Mouse (Mus musculus) liver, postnatal 0 days (tissue): Measurements from ENCODE around the gene Lrrc58. TPM values are rescaled to one million over a fixed set of nuclear protein-coding genes. Genes with fewer than 3 reads are reported as not detected.

Experiments
- ATAC-seq: fragments of 200-750 bp; cut with Nextera tagmentation; 2 replicates; pipeline ENCODE4 v1.8.0; 2017; ENCODE audit warnings: mild to moderate bottlenecking, moderate library complexity
- DNase-seq: peaks from one replicate; pipeline ENCODE4 v3.0.0-alpha.2; 2016
- H3K27ac ChIP-seq: fragments of 300-500 bp; sonication (generic); 2 replicates; pipeline ENCODE4 v1.5.1; 2014; ENCODE audit warnings: antibody characterized with exemption, moderate library complexity, mild to moderate bottlenecking, low read depth
- H3K27me3 ChIP-seq: fragments of 300-500 bp; sonication (generic); 2 replicates; pipeline ENCODE4 v1.6.1; 2014; ENCODE audit warnings: low read length, control low read depth, mixed read lengths; ENCODE audit not compliant: insufficient read depth
- H3K36me3 ChIP-seq: fragments of 300-500 bp; sonication (generic); replicated peaks from 2 replicates; pipeline ENCODE4 v1.6.1; 2014; ENCODE audit warnings: mild to moderate bottlenecking, control low read depth, low read length, moderate library complexity, mixed read lengths; ENCODE audit not compliant: insufficient read depth
- H3K4me1 ChIP-seq: fragments of 300-500 bp; sonication (generic); 2 replicates; pipeline ENCODE4 v1.6.1; 2014; ENCODE audit warnings: antibody characterized with exemption, mild to moderate bottlenecking, control low read depth; ENCODE audit not compliant: insufficient read depth
- H3K4me2 ChIP-seq: fragments of 300-500 bp; sonication (generic); 2 replicates; pipeline ENCODE4 v1.6.1; 2014; ENCODE audit warnings: low read depth, mild to moderate bottlenecking, low read length, moderate library complexity, mixed read lengths
- H3K4me3 ChIP-seq: fragments of 300-500 bp; sonication (generic); 2 replicates; pipeline ENCODE4 v1.5.1; 2014; ENCODE audit warnings: low read depth, low read length
- H3K9ac ChIP-seq: fragments of 300-500 bp; sonication (generic); replicated peaks from 2 replicates; pipeline ENCODE4 v1.6.1; 2014; ENCODE audit warnings: mild to moderate bottlenecking, moderate library complexity
- H3K9me3 ChIP-seq: fragments of 300-500 bp; sonication (generic); 2 replicates; pipeline ENCODE4 v1.6.1; 2016; ENCODE audit warnings: mild to moderate bottlenecking, control low read depth, low read length, mixed read lengths
- CTCF ChIP-seq: sonication (generic); IDR thresholded peaks from 2 replicates; pipeline ENCODE4 v1.5.1; 2016; ENCODE audit warnings: antibody characterized with exemption, low read depth
- EP300 ChIP-seq: IDR thresholded peaks from 2 replicates; pipeline ENCODE4 v1.6.1; 2016; ENCODE audit warnings: antibody characterized with exemption, low read depth, mild to moderate bottlenecking
- WGBS: fragments of 180-500 bp; shearing (Covaris S2); extraction: QIAGEN DNeasy Blood & Tissue Kit; methylation state at CpG from one replicate; pipeline ENCODE4 v1.1.7; 2014; ENCODE audit not compliant: insufficient replicate concordance; 5-methylcytosine and 5-hydroxymethylcytosine counted together
- polyA plus RNA-seq: library from polyadenylated mRNA; unstranded; fragments of >200 nt; fragmentation: Nextera tagmentation; extraction: Ambion mirVana; gene quantifications from 2 replicates; pipeline ENCODE4 v1.2.1, GENCODE M21; 2015

Gene Lrrc58
- polyA plus RNA-seq, 1 experiment from 2014 or later = 11.6 TPM

DNA sequence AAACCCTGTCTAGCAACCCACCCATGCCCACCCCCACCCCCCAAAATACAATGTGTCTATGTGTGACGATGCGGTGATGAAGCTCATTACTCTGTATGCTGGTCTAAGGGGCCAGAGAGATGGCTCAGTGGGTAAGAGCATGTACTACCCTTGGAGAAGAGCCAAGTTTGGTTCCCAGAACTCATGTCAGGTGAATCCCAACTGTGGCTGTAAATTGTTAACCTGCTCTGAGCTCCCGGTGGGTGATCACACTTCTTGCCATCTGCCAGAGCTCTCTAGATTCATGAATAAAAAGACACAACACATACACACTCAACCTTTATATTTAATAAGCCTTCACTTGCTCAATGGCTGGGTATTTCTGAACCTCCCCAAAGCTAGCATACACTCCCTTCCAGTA, 38.3 kb downstream of the Lrrc58 start:
- H3K4me2 ChIP-seq = no peak overlapping the region
- WGBS = 78% methylated on average over 3 of the region's 3 CpGs
- no peaks in the 10 kb centered on the region for H3K36me3 ChIP-seq
- no peaks in the 10 kb centered on the region; the same call in none of the 2 replicates for H3K9me3 ChIP-seq
- no peak for DNase-seq
- no peak overlapping the region for H3K27ac ChIP-seq
- no peak overlapping the region for H3K9ac ChIP-seq
- ATAC-seq = no peak
- TF ChIP-seq CTCF = no peak
- no peak for TF ChIP-seq EP300
- H3K4me3 ChIP-seq = no peak overlapping the region
- H3K4me1 ChIP-seq = peaks cover 5% of the 10 kb centered on the region; the same call in 1 of the 2 replicates
- H3K27me3 ChIP-seq = no peaks in the 10 kb centered on the region

GRCm38 (mm10) chr16:37911086-37911485, 42.9 kb downstream of the Lrrc58 start:
- no peak for ATAC-seq
- Histone ChIP-seq H3K4me2 (no peak overlapping the region), H3K27me3 (peaks cover 7% of the 10 kb centered on the region; the same call in 1 of the 2 replicates), H3K36me3 (no peaks in the 10 kb centered on the region), H3K4me1 (peaks cover 5% of the 10 kb centered on the region; the same call in 1 of the 2 replicates), H3K9ac (no peak overlapping the region), H3K4me3 (no peak overlapping the region), H3K9me3 (no peaks in the 10 kb centered on the region; the same call in 1 of the 2 replicates), H3K27ac (no peak overlapping the region)
- 58% methylated on average over 1 of the region's 1 CpGs for WGBS
- no peak for DNase-seq
- TF ChIP-seq EP300 (no peak), CTCF (no peak)

DNA sequence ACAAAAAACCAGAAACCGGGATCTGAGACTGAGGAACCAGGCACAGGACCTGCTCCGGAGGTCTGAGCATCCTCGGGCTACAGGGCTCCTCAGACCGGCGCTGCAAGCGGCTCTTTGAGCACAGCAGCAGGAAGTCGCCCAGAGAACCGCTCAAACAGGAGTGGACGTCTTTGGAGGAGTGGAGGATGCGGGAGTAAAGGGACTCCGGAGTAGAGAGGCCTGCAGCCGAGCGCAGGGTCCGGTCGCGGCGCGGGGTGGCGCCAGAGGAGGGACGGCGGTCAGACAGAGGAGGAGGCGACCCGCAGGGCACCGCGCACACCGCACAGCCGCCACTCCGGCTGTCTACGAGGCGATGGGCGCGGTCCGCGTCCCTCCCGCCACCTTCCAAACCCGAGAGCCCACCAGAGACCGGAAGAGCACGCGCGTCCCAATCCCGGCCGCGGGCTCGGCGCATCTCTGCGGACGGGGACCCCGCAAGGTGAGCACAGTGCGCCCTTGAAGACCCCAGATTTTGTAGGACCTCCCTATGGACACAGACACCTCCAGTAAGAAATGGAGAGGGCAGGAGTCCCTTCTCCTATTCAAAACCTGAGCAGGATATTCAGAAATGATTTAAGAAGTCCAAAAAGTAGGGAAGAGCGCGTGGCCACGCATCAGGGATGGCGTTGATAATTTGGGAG, 48.1 kb downstream of the Lrrc58 start, which contains the start of gene Gpr156:
Gene Gpr156 (plus strand): TSS at position 359 of the 680 bp plus-strand sequence.
- H3K36me3 ChIP-seq = no peaks in the 10 kb centered on the region
- peaks cover 18% of the 10 kb centered on the region; the same call in 1 of the 2 replicates for H3K27me3 ChIP-seq
- ATAC-seq (no peak), DNase-seq (peak; percentile 35)
- WGBS = 5% methylated on average over 49 of the region's 53 CpGs
- no peak within 1 kb of the TSS for H3K27ac ChIP-seq
- no peak within 1 kb of the TSS for H3K9ac ChIP-seq
- peak within 1 kb of the TSS; percentile 39 for H3K4me3 ChIP-seq
- peak within 1 kb of the TSS; percentile 65 for H3K4me2 ChIP-seq
- no peaks in the 10 kb centered on the region; the same call in 1 of the 2 replicates for H3K9me3 ChIP-seq
- TF ChIP-seq CTCF (no peak), EP300 (no peak)
- H3K4me1 ChIP-seq = no peaks in the 10 kb centered on the region

GRCm38 (mm10) chr16:37916818-37917201, 48.6 kb downstream of the Lrrc58 start:
- Histone ChIP-seq H3K4me3 (peak overlapping the region; percentile 39; the same call in 1 of the 2 replicates), H3K27ac (no peak overlapping the region), H3K4me2 (peak overlapping the region; percentile 65; the same call in 1 of the 2 replicates), H3K9ac (no peak overlapping the region), H3K36me3 (no peaks in the 10 kb centered on the region), H3K4me1 (no peaks in the 10 kb centered on the region), H3K9me3 (no peaks in the 10 kb centered on the region), H3K27me3 (peaks cover 18% of the 10 kb centered on the region; the same call in 1 of the 2 replicates)
- ATAC-seq = no peak
- whole genome bisulfite sequencing = 34% methylated on average over 7 of the region's 7 CpGs
- TF ChIP-seq CTCF (no peak), EP300 (no peak)
- DNase-seq = no peak

- no peaks in the 10 kb centered on the region for H3K4me1 ChIP-seq
- H3K36me3 ChIP-seq = no peaks in the 10 kb centered on the region
- H3K27me3 ChIP-seq = peaks cover 18% of the 10 kb centered on the region; the same call in 1 of the 2 replicates
- ATAC-seq (no peak), DNase-seq (no peak)
- H3K4me2 ChIP-seq = no peak overlapping the region
- H3K4me3 ChIP-seq = no peak overlapping the region
- no peak overlapping the region for H3K27ac ChIP-seq
- TF ChIP-seq EP300 = no peak
- TF ChIP-seq CTCF = 0 out of 2 replicates have a peak, but pooled peaks have one; percentile 14
- H3K9ac ChIP-seq = no peak overlapping the region
- 83% methylated on average over 6 of the region's 6 CpGs for WGBS
- H3K9me3 ChIP-seq = no peaks in the 10 kb centered on the region
These were observed 50.8 kb downstream of the Lrrc58 start for GRCm38 (mm10) chr16:37919000-37919399.

- DNase-seq (no peak), ATAC-seq (no peak)
- Histone ChIP-seq H3K4me3 (no peak overlapping the region), H3K36me3 (no peaks in the 10 kb centered on the region), H3K27me3 (peaks cover 12% of the 10 kb centered on the region; the same call in 1 of the 2 replicates), H3K9ac (no peak overlapping the region), H3K4me2 (no peak overlapping the region), H3K27ac (no peak overlapping the region), H3K4me1 (no peaks in the 10 kb centered on the region), H3K9me3 (no peaks in the 10 kb centered on the region)
- TF ChIP-seq CTCF (no peak), EP300 (no peak)
- 59% methylated on average over 8 of the region's 8 CpGs for WGBS
These were observed 52.7 kb downstream of the Lrrc58 start for GRCm38 (mm10) chr16:37920842-37921409.
